ENCODE assay signal across 10 mouse cellular contexts in genomic region chr1:119259455-119259854, GRCm38 (mm10).
DNase-seq lines count a peak whose midpoint lies in the region; ATAC-seq and TF ChIP-seq lines count a peak whose summit lies in the region.
"Had no signal": no experiment of that assay in that cellular context is flagged by ENCODE, and none has a peak within 500 bp of the region (broad histone marks: within the 10 kb centered on the region; RNA-seq: fewer than 3 reads in every experiment).

No protein-coding gene starts in this region.

- intact Hi-C loops in gastrocnemius, adult 2 months (cut with DNase I), result no loop called here
- intact Hi-C loops in gastrocnemius, postnatal 36 days (cut with DNase I), result no loop called here

- peak; percentile 40 for DNase-seq in gastrocnemius, adult 2 months
- DNase-seq in gastrocnemius, postnatal 36 days, result no peak
- DNase-seq in ovary, postnatal 36 days (ENCODE audit: low spot score), result peak; percentile 27
- no peak for DNase-seq in ovary, postnatal 10 days (ENCODE audit: low spot score)
- DNase-seq in gastrocnemius, postnatal 10 days, result peak; percentile 22
- DNase-seq in thymus, postnatal 25 days, result no peak
- DNase-seq: cerebellum, adult 9-11 months; liver, postnatal 0 days had no signal

- no peak overlapping the region for H3K4me3 ChIP-seq in gastrocnemius, adult 2 months

- no peak for ATAC-seq in inflammation-experienced regulatory T-cells, adult 6 months
- ATAC-seq: liver, postnatal 0 days had no signal

- H3K27ac ChIP-seq in gastrocnemius, adult 2 months, result no peak overlapping the region
- H3K27ac ChIP-seq: stomach, postnatal 0 days had no signal

- no peak for TF ChIP-seq CTCF in gastrocnemius, adult 2 months (IDR thresholded peaks at IDR 0.05)

Comparison
In these comparisons a context has a peak if more than half of its experiments do, and no peak if none do; other contexts are left out.
1. DNase-seq: peak in gastrocnemius, adult 2 months (single experiment), ovary, postnatal 36 days (single experiment) and gastrocnemius, postnatal 10 days (single experiment); none in gastrocnemius, postnatal 36 days (0 of 2), ovary, postnatal 10 days (single experiment) and thymus, postnatal 25 days (single experiment).